Mouse (Mus musculus): ENCODE results near the gene Tfam.

Tfam gene

GRCm38 (mm10) chr10:71238240-71238554, at the start of gene Tfam:
Gene Tfam, minus strand, starts transcription at chr10:71238280.
- no peak for DNase-seq

GRCm38 (mm10) chr10:71285126-71285580, 47.1 kb upstream of the Tfam start, which contains the start of gene Ube2d1:
Gene Ube2d1, minus strand, starts transcription at chr10:71285262.
- peak; percentile 91 for DNase-seq

GRCm38 (mm10) chr10:71284511-71285125, 46.5 kb upstream of the Tfam start:
- no peak for DNase-seq

GRCm38 (mm10) chr10:71284131-71284510, 46.0 kb upstream of the Tfam start:
- no peak for DNase-seq

- no peak for DNase-seq
These were observed 35.1 kb upstream of the Tfam start for GRCm38 (mm10) chr10:71273008-71273739.

GRCm38 (mm10) chr10:71267973-71268372, 29.9 kb upstream of the Tfam start:
- DNase-seq = no peak

GRCm38 (mm10) chr10:71267511-71267910, 29.4 kb upstream of the Tfam start:
- DNase-seq = no peak

GRCm38 (mm10) chr10:71265067-71265466, 27.0 kb upstream of the Tfam start:
- DNase-seq = no peak

- DNase-seq = no peak
These were observed 23.6 kb upstream of the Tfam start for GRCm38 (mm10) chr10:71261637-71262036.

GRCm38 (mm10) chr10:71258943-71259342, 20.9 kb upstream of the Tfam start:
- DNase-seq = no peak

GRCm38 (mm10) chr10:71258516-71258915, 20.4 kb upstream of the Tfam start:
- DNase-seq = no peak

GRCm38 (mm10) chr10:71253147-71253546, 15.1 kb upstream of the Tfam start:
- DNase-seq = no peak

GRCm38 (mm10) chr10:71252421-71252820, 14.3 kb upstream of the Tfam start:
- no peak for DNase-seq

- DNase-seq = no peak
These were observed 13.8 kb upstream of the Tfam start for GRCm38 (mm10) chr10:71251846-71252245.

- DNase-seq = no peak
These were observed 13.2 kb upstream of the Tfam start for GRCm38 (mm10) chr10:71251256-71251655.

GRCm38 (mm10) chr10:71250472-71250871, 12.4 kb upstream of the Tfam start:
- peak; percentile 87 for DNase-seq

- DNase-seq = peak; percentile 43
These were observed 11.2 kb upstream of the Tfam start for GRCm38 (mm10) chr10:71249086-71249880.

GRCm38 (mm10) chr10:71246956-71247355, 8.9 kb upstream of the Tfam start:
- no peak for DNase-seq

- no peak for DNase-seq
These were observed 1.5 kb upstream of the Tfam start for GRCm38 (mm10) chr10:71239479-71240120.

- DNase-seq = peak; percentile 97
These were observed 402 bp downstream of the Tfam start for GRCm38 (mm10) chr10:71237516-71238239.

- no peak for DNase-seq
These were observed 4.0 kb downstream of the Tfam start for GRCm38 (mm10) chr10:71234071-71234470.

GRCm38 (mm10) chr10:71225894-71226293, 12.2 kb downstream of the Tfam start:
- DNase-seq = peak; percentile 51

GRCm38 (mm10) chr10:71223101-71223500, 15.0 kb downstream of the Tfam start:
- DNase-seq = no peak
